Mouse (Mus musculus): ENCODE measurements around the gene Slc41a2. TPM values are rescaled to one million over a fixed set of nuclear protein-coding genes. Genes with fewer than 3 reads are reported as not detected.

Slc41a2 gene
- polyA plus RNA-seq, 1 experiment from 2014 or later = 1.3 TPM

- no peaks in the 10 kb centered on the region for H3K36me3 ChIP-seq (replicated peaks)
- H3K27ac ChIP-seq = no peak overlapping the region
- no peak overlapping the region for H3K4me3 ChIP-seq (replicated peaks)
- WGBS = 94% methylated on average over 11 of the region's 11 CpGs
- no peaks in the 10 kb centered on the region for H3K4me1 ChIP-seq
- no peak overlapping the region for H3K4me2 ChIP-seq
- peaks cover 15% of the 10 kb centered on the region for H3K27me3 ChIP-seq
- H3K9me3 ChIP-seq = no peaks in the 10 kb centered on the region
- no peak for ATAC-seq (ENCODE audit: low FRiP score)
- no peak overlapping the region for H3K9ac ChIP-seq
These were observed 46.0 kb downstream of the Slc41a2 start for GRCm38 (mm10) chr10:83291731-83292130.

GRCm38 (mm10) chr10:83287828-83288227 is 49.9 kb downstream of the Slc41a2 start:
- H3K36me3 ChIP-seq (replicated peaks) = no peaks in the 10 kb centered on the region
- ATAC-seq (ENCODE audit: low FRiP score) = no peak
- H3K27ac ChIP-seq = no peak overlapping the region
- peaks cover 9% of the 10 kb centered on the region; the same call in 1 of the 2 replicates for H3K4me1 ChIP-seq
- 78% methylated on average over 6 of the region's 6 CpGs for WGBS
- H3K9me3 ChIP-seq = no peaks in the 10 kb centered on the region
- H3K4me3 ChIP-seq (replicated peaks) = no peak overlapping the region
- H3K4me2 ChIP-seq = no peak overlapping the region
- H3K9ac ChIP-seq = no peak overlapping the region
- H3K27me3 ChIP-seq = peaks cover 10% of the 10 kb centered on the region

- no peak overlapping the region for H3K4me2 ChIP-seq
- H3K9me3 ChIP-seq = no peaks in the 10 kb centered on the region
- H3K4me1 ChIP-seq = peaks cover 9% of the 10 kb centered on the region; the same call in 1 of the 2 replicates
- no peak overlapping the region for H3K4me3 ChIP-seq (replicated peaks)
- no peaks in the 10 kb centered on the region for H3K36me3 ChIP-seq (replicated peaks)
- no peak for ATAC-seq (ENCODE audit: low FRiP score)
- no peak overlapping the region for H3K27ac ChIP-seq
- H3K27me3 ChIP-seq = 0 out of 2 replicates have a peak, but pooled peaks cover 2% of the 10 kb centered on the region
- no peak overlapping the region for H3K9ac ChIP-seq
- 52% methylated on average over 7 of the region's 7 CpGs for WGBS
These were observed 51.3 kb downstream of the Slc41a2 start for GRCm38 (mm10) chr10:83286399-83286798.

- H3K4me1 ChIP-seq = peaks cover 9% of the 10 kb centered on the region; the same call in 1 of the 2 replicates
These were observed 51.9 kb downstream of the Slc41a2 start for GRCm38 (mm10) chr10:83285724-83286256.

GRCm38 (mm10) chr10:83284916-83285315 is 52.8 kb downstream of the Slc41a2 start:
- H3K27me3 ChIP-seq = no peaks in the 10 kb centered on the region
- no peaks in the 10 kb centered on the region for H3K9me3 ChIP-seq
- no peak overlapping the region for H3K9ac ChIP-seq
- ATAC-seq (ENCODE audit: low FRiP score) = no peak
- no peak overlapping the region for H3K4me3 ChIP-seq (replicated peaks)
- WGBS = 94% methylated on average over 4 of the region's 4 CpGs
- H3K4me1 ChIP-seq = peaks cover 9% of the 10 kb centered on the region; the same call in 1 of the 2 replicates
- H3K27ac ChIP-seq = no peak overlapping the region
- H3K36me3 ChIP-seq (replicated peaks) = no peaks in the 10 kb centered on the region
- H3K4me2 ChIP-seq = no peak overlapping the region

More at GRCm38 (mm10) chr10:83285724-83286256, 51.9 kb downstream of the Slc41a2 start:
- Histone ChIP-seq H3K9ac (no peak overlapping the region), H3K4me3 (replicated peaks) (no peak overlapping the region), H3K36me3 (replicated peaks) (no peaks in the 10 kb centered on the region), H3K27me3 (no peaks in the 10 kb centered on the region), H3K4me2 (no peak overlapping the region), H3K27ac (no peak overlapping the region), H3K9me3 (no peaks in the 10 kb centered on the region)
- WGBS = 53% methylated on average over 7 of the region's 7 CpGs
- no peak for ATAC-seq (ENCODE audit: low FRiP score)

- H3K9ac ChIP-seq = no peak overlapping the region
- H3K4me1 ChIP-seq = peaks cover 7% of the 10 kb centered on the region; the same call in 1 of the 2 replicates
- H3K27ac ChIP-seq = no peak overlapping the region
- H3K9me3 ChIP-seq = no peaks in the 10 kb centered on the region
- peak; percentile 55; the same call in 1 of the 2 replicates for ATAC-seq (ENCODE audit: low FRiP score)
- H3K36me3 ChIP-seq (replicated peaks) = no peaks in the 10 kb centered on the region
- H3K4me3 ChIP-seq (replicated peaks) = no peak overlapping the region
- 41% methylated on average over 13 of the region's 13 CpGs for WGBS
- H3K27me3 ChIP-seq = no peaks in the 10 kb centered on the region; the same call in 1 of the 2 replicates
- no peak overlapping the region for H3K4me2 ChIP-seq
These were observed 71.0 kb downstream of the Slc41a2 start for GRCm38 (mm10) chr10:83266731-83267130.

- H3K9ac ChIP-seq = no peak overlapping the region
- H3K9me3 ChIP-seq = no peaks in the 10 kb centered on the region
- no peaks in the 10 kb centered on the region; the same call in 1 of the 2 replicates for H3K27me3 ChIP-seq
- H3K4me1 ChIP-seq = peaks cover 7% of the 10 kb centered on the region; the same call in 1 of the 2 replicates
- no peak overlapping the region for H3K27ac ChIP-seq
- no peak for ATAC-seq (ENCODE audit: low FRiP score)
- no peak overlapping the region for H3K4me3 ChIP-seq (replicated peaks)
- H3K36me3 ChIP-seq (replicated peaks) = no peaks in the 10 kb centered on the region
- no peak overlapping the region for H3K4me2 ChIP-seq
- 88% methylated on average over 5 of the region's 5 CpGs for WGBS
These were observed 71.4 kb downstream of the Slc41a2 start for GRCm38 (mm10) chr10:83266241-83266640.

GRCm38 (mm10) chr10:83264680-83265079 is 73.0 kb downstream of the Slc41a2 start:
- Histone ChIP-seq H3K9me3 (no peaks in the 10 kb centered on the region), H3K4me2 (no peak overlapping the region), H3K36me3 (replicated peaks) (no peaks in the 10 kb centered on the region), H3K9ac (no peak overlapping the region), H3K27ac (no peak overlapping the region), H3K4me3 (replicated peaks) (no peak overlapping the region), H3K27me3 (no peaks in the 10 kb centered on the region; the same call in 1 of the 2 replicates), H3K4me1 (peaks cover 7% of the 10 kb centered on the region; the same call in 1 of the 2 replicates)
- ATAC-seq (ENCODE audit: low FRiP score) = no peak
- WGBS = 74% methylated on average over 8 of the region's 8 CpGs

GRCm38 (mm10) chr10:83264056-83264455 is 73.6 kb downstream of the Slc41a2 start:
- no peak overlapping the region for H3K27ac ChIP-seq
- 57% methylated on average over 2 of the region's 2 CpGs for WGBS
- no peaks in the 10 kb centered on the region for H3K9me3 ChIP-seq
- no peak for ATAC-seq (ENCODE audit: low FRiP score)
- no peak overlapping the region for H3K4me3 ChIP-seq (replicated peaks)
- H3K36me3 ChIP-seq (replicated peaks) = no peaks in the 10 kb centered on the region
- H3K4me2 ChIP-seq = no peak overlapping the region
- H3K4me1 ChIP-seq = peaks cover 7% of the 10 kb centered on the region; the same call in 1 of the 2 replicates
- no peak overlapping the region for H3K9ac ChIP-seq
- H3K27me3 ChIP-seq = no peaks in the 10 kb centered on the region; the same call in 1 of the 2 replicates

GRCm38 (mm10) chr10:83261264-83261663 is 76.4 kb downstream of the Slc41a2 start:
- WGBS = 41% methylated on average over 4 of the region's 4 CpGs
- H3K4me2 ChIP-seq = no peak overlapping the region
- no peaks in the 10 kb centered on the region for H3K27me3 ChIP-seq
- no peaks in the 10 kb centered on the region for H3K36me3 ChIP-seq (replicated peaks)
- no peaks in the 10 kb centered on the region for H3K9me3 ChIP-seq
- H3K4me3 ChIP-seq (replicated peaks) = no peak overlapping the region
- ATAC-seq (ENCODE audit: low FRiP score) = no peak
- no peak overlapping the region for H3K27ac ChIP-seq
- H3K4me1 ChIP-seq = peaks cover under 1% of the 10 kb centered on the region; the same call in 1 of the 2 replicates
- no peak overlapping the region for H3K9ac ChIP-seq

GRCm38 (mm10) chr10:83251377-83251776 is 86.3 kb downstream of the Slc41a2 start:
- H3K4me2 ChIP-seq = no peak overlapping the region
- H3K27me3 ChIP-seq = no peaks in the 10 kb centered on the region; the same call in 1 of the 2 replicates
- no peak for ATAC-seq (ENCODE audit: low FRiP score)
- no peak overlapping the region for H3K9ac ChIP-seq
- no peak overlapping the region for H3K4me3 ChIP-seq (replicated peaks)
- WGBS = 64% methylated on average over 8 of the region's 8 CpGs
- H3K36me3 ChIP-seq (replicated peaks) = no peaks in the 10 kb centered on the region
- no peaks in the 10 kb centered on the region for H3K9me3 ChIP-seq
- no peaks in the 10 kb centered on the region for H3K4me1 ChIP-seq
- H3K27ac ChIP-seq = no peak overlapping the region

- 77% methylated on average over 7 of the region's 7 CpGs for WGBS
- no peak overlapping the region for H3K27ac ChIP-seq
- H3K9me3 ChIP-seq = no peaks in the 10 kb centered on the region
- H3K4me1 ChIP-seq = 0 out of 2 replicates have a peak, but pooled peaks cover 4% of the 10 kb centered on the region
- no peak overlapping the region for H3K4me3 ChIP-seq (replicated peaks)
- ATAC-seq (ENCODE audit: low FRiP score) = no peak
- H3K4me2 ChIP-seq = no peak overlapping the region
- H3K36me3 ChIP-seq (replicated peaks) = no peaks in the 10 kb centered on the region
- no peak overlapping the region for H3K9ac ChIP-seq
- no peaks in the 10 kb centered on the region for H3K27me3 ChIP-seq
These were observed 89.6 kb downstream of the Slc41a2 start for GRCm38 (mm10) chr10:83248036-83248435.

GRCm38 (mm10) chr10:83245720-83246119 is 92.0 kb downstream of the Slc41a2 start:
- Histone ChIP-seq H3K27me3 (no peaks in the 10 kb centered on the region), H3K9ac (no peak overlapping the region), H3K27ac (no peak overlapping the region), H3K36me3 (replicated peaks) (no peaks in the 10 kb centered on the region), H3K4me1 (peaks cover 8% of the 10 kb centered on the region; the same call in 1 of the 2 replicates), H3K4me2 (no peak overlapping the region), H3K4me3 (replicated peaks) (no peak overlapping the region), H3K9me3 (no peaks in the 10 kb centered on the region)
- WGBS = 71% methylated on average over 7 of the region's 7 CpGs
- ATAC-seq (ENCODE audit: low FRiP score) = no peak
